Mouse (Mus musculus) lung, embryonic 14.5 days (tissue): ENCODE data around the gene Hacd2. TPM values are rescaled to one million over a fixed set of nuclear protein-coding genes. Genes with fewer than 3 reads are reported as not detected.

Source experiments
- ATAC-seq: fragments of 200-750 bp; cut with Nextera tagmentation; 2 replicates; pipeline ENCODE4 v1.8.0; 2017; ENCODE audit warnings: mild to moderate bottlenecking, moderate TSS enrichment, moderate library complexity; ENCODE audit not compliant: insufficient read depth
- DNase-seq: peaks from one replicate; pipeline ENCODE4 v3.0.0-alpha.2; 2015
- H3K27ac ChIP-seq: fragments of 300-500 bp; sonication (generic); 2 replicates; pipeline ENCODE4 v1.5.1; 2014; ENCODE audit warnings: low read depth, mild to moderate bottlenecking, moderate library complexity
- H3K27me3 ChIP-seq: fragments of 300-500 bp; sonication (generic); 2 replicates; pipeline ENCODE4 v1.6.1; 2014; ENCODE audit warnings: low read length, control low read depth; ENCODE audit not compliant: insufficient read depth
- H3K36me3 ChIP-seq: fragments of 300-500 bp; sonication (generic); 2 replicates; pipeline ENCODE4 v1.6.1; 2014; ENCODE audit warnings: control low read depth; ENCODE audit not compliant: insufficient read depth
- H3K4me1 ChIP-seq: fragments of 300-500 bp; sonication (generic); 2 replicates; pipeline ENCODE4 v1.6.1; 2014; ENCODE audit warnings: antibody characterized with exemption, control low read depth; ENCODE audit not compliant: insufficient read depth
- H3K4me2 ChIP-seq: fragments of 300-500 bp; sonication (generic); 2 replicates; pipeline ENCODE4 v1.6.1; 2014; ENCODE audit warnings: mild to moderate bottlenecking
- H3K4me3 ChIP-seq: fragments of 300-500 bp; sonication (generic); 2 replicates; pipeline ENCODE4 v1.5.1; 2014; ENCODE audit warnings: low read depth, low read length
- H3K9ac ChIP-seq: fragments of 300-500 bp; sonication (generic); 2 replicates; pipeline ENCODE4 v1.6.1; 2014
- H3K9me3 ChIP-seq: fragments of 300-500 bp; sonication (generic); 2 replicates; pipeline ENCODE4 v1.6.1; 2016; ENCODE audit warnings: low read depth, low read length, control low read depth
- CTCF ChIP-seq: IDR thresholded peaks from 2 replicates; pipeline ENCODE4 v1.5.1; 2016; ENCODE audit warnings: antibody characterized with exemption, low read depth
- WGBS: fragments of 180-500 bp; shearing (Covaris S2); extraction: QIAGEN DNeasy Blood & Tissue Kit; methylation state at CpG from one replicate; pipeline ENCODE4 v1.1.7; 2014; 5-methylcytosine and 5-hydroxymethylcytosine counted together
- polyA plus RNA-seq: library from polyadenylated mRNA; unstranded; fragments of >200 nt; fragmentation: Nextera tagmentation; extraction: Ambion mirVana; gene quantifications from 2 replicates; pipeline ENCODE4 v1.2.1, GENCODE M21; 2014

Hacd2 gene
- polyA plus RNA-seq, 1 experiment from 2014 or later = 50.8 TPM

- no peak for TF ChIP-seq CTCF
- H3K4me2 ChIP-seq = no peak overlapping the region
- H3K4me3 ChIP-seq = no peak overlapping the region
- DNase-seq (peak; percentile 12), ATAC-seq (no peak)
- WGBS = 52% methylated on average over 8 of the region's 8 CpGs
- H3K27ac ChIP-seq = no peak overlapping the region
- H3K9me3 ChIP-seq = no peaks in the 10 kb centered on the region
- H3K4me1 ChIP-seq = no peaks in the 10 kb centered on the region
- H3K9ac ChIP-seq = no peak overlapping the region
- peaks cover 7% of the 10 kb centered on the region; the same call in 1 of the 2 replicates for H3K36me3 ChIP-seq
- no peaks in the 10 kb centered on the region for H3K27me3 ChIP-seq
These were observed 44.9 kb downstream of the Hacd2 start for GRCm38 (mm10) chr16:35067095-35067494.

- DNase-seq = no peak
- no peaks in the 10 kb centered on the region for H3K9me3 ChIP-seq
- H3K27ac ChIP-seq = no peak overlapping the region
- H3K4me3 ChIP-seq = no peak overlapping the region
- no peaks in the 10 kb centered on the region for H3K4me1 ChIP-seq
- H3K9ac ChIP-seq = no peak overlapping the region
- ATAC-seq = no peak
- no peak for TF ChIP-seq CTCF
- WGBS = 93% methylated on average over 3 of the region's 3 CpGs
- H3K27me3 ChIP-seq = no peaks in the 10 kb centered on the region
- H3K36me3 ChIP-seq = peaks cover 2% of the 10 kb centered on the region; the same call in 1 of the 2 replicates
- no peak overlapping the region for H3K4me2 ChIP-seq
These were observed 45.4 kb downstream of the Hacd2 start for GRCm38 (mm10) chr16:35067631-35068030.

- Histone ChIP-seq H3K36me3 (no peaks in the 10 kb centered on the region), H3K27me3 (no peaks in the 10 kb centered on the region), H3K9ac (no peak overlapping the region), H3K4me1 (no peaks in the 10 kb centered on the region), H3K4me2 (no peak overlapping the region), H3K4me3 (no peak overlapping the region), H3K27ac (no peak overlapping the region), H3K9me3 (no peaks in the 10 kb centered on the region)
- 91% methylated on average over 4 of the region's 4 CpGs for WGBS
- ATAC-seq (no peak), DNase-seq (no peak)
- no peak for TF ChIP-seq CTCF
These were observed 46.7 kb downstream of the Hacd2 start for GRCm38 (mm10) chr16:35068886-35069285.

GRCm38 (mm10) chr16:35074436-35074835 lies 52.2 kb downstream of the Hacd2 start:
- ATAC-seq (no peak), DNase-seq (no peak)
- Histone ChIP-seq H3K9me3 (no peaks in the 10 kb centered on the region), H3K4me2 (no peak overlapping the region), H3K36me3 (peaks cover 20% of the 10 kb centered on the region; the same call in 1 of the 2 replicates), H3K9ac (no peak overlapping the region), H3K27me3 (no peaks in the 10 kb centered on the region), H3K4me3 (no peak overlapping the region), H3K27ac (no peak overlapping the region), H3K4me1 (no peaks in the 10 kb centered on the region)
- TF ChIP-seq CTCF = no peak

GRCm38 (mm10) chr16:35075643-35076042 lies 53.4 kb downstream of the Hacd2 start:
- Histone ChIP-seq H3K4me1 (no peaks in the 10 kb centered on the region), H3K27ac (no peak overlapping the region), H3K4me3 (no peak overlapping the region), H3K9me3 (no peaks in the 10 kb centered on the region), H3K4me2 (no peak overlapping the region), H3K36me3 (peaks cover 20% of the 10 kb centered on the region; the same call in 1 of the 2 replicates), H3K9ac (no peak overlapping the region), H3K27me3 (no peaks in the 10 kb centered on the region)
- 86% methylated on average over 3 of the region's 3 CpGs for WGBS
- no peak for TF ChIP-seq CTCF
- DNase-seq (no peak), ATAC-seq (no peak)

- no peak for TF ChIP-seq CTCF
- DNase-seq (no peak), ATAC-seq (no peak)
- no peak overlapping the region for H3K4me3 ChIP-seq
- no peak overlapping the region for H3K27ac ChIP-seq
- H3K4me1 ChIP-seq = no peaks in the 10 kb centered on the region
- no peaks in the 10 kb centered on the region for H3K27me3 ChIP-seq
- H3K4me2 ChIP-seq = no peak overlapping the region
- no peaks in the 10 kb centered on the region for H3K9me3 ChIP-seq
- peaks cover 5% of the 10 kb centered on the region for H3K36me3 ChIP-seq
- H3K9ac ChIP-seq = no peak overlapping the region
These were observed 71.3 kb downstream of the Hacd2 start for GRCm38 (mm10) chr16:35093500-35093899.

- no peak for DNase-seq
- Histone ChIP-seq H3K36me3 (peaks cover 20% of the 10 kb centered on the region), H3K4me1 (no peaks in the 10 kb centered on the region), H3K4me2 (no peak overlapping the region), H3K9ac (no peak overlapping the region), H3K4me3 (no peak overlapping the region), H3K27me3 (no peaks in the 10 kb centered on the region), H3K9me3 (no peaks in the 10 kb centered on the region), H3K27ac (no peak overlapping the region)
- 86% methylated on average over 3 of the region's 3 CpGs for WGBS
- TF ChIP-seq CTCF = no peak
- no peak for ATAC-seq
These were observed 75.8 kb downstream of the Hacd2 start for GRCm38 (mm10) chr16:35097870-35098530.
